Mouse (Mus musculus): Measurements from ENCODE around the gene Faap24.

- TF ChIP-seq POLR2A (IDR thresholded peaks at IDR 0.05; ENCODE audit: insufficient read depth, low read depth, low read length) (no peak), CTCF (IDR thresholded peaks at IDR 0.05; ENCODE audit: insufficient read depth, low read depth, low read length) (no peak)
Measured at GRCm38 (mm10) chr7:35428146-35428545, 31.5 kb upstream of the Faap24 start.

All from olfactory bulb, adult 2 months (tissue).